Mouse (Mus musculus) CH12.LX (cell line): ENCODE results near the gene 3110040N11Rik.

Experiments used
- CTCF ChIP-seq, 2 experiments: IDR thresholded peaks in 1 of 2; conservative IDR thresholded peaks in 1 of 2; 2 replicates each; pipeline ENCODE4 v1.5.1; 2011 to 2012; ENCODE audit warnings: low read depth in 2 of 2, low read length in 2 of 2, improper control_type of control experiment in 1 of 2, inconsistent platforms in 1 of 2, mild to moderate bottlenecking in 1 of 2, moderate library complexity in 1 of 2
- E2F4 ChIP-seq: IDR thresholded peaks from 2 replicates; pipeline ENCODE4 v1.6.1; 2011; ENCODE audit warnings: low read depth, low read length, improper control_type of control experiment; ENCODE audit not compliant: insufficient replicate concordance
- EP300 ChIP-seq: IDR thresholded peaks from 2 replicates; pipeline ENCODE4 v1.6.1; 2011; ENCODE audit warnings: low read length, improper control_type of control experiment
- POLR2A ChIP-seq: IDR thresholded peaks from 2 replicates; pipeline ENCODE4 v1.6.1; 2011; ENCODE audit warnings: low read depth, mild to moderate bottlenecking, improper control_type of control experiment, low read length
- TCF12 ChIP-seq: IDR thresholded peaks from 2 replicates; pipeline ENCODE4 v1.6.1; 2014; ENCODE audit warnings: low read depth, mild to moderate bottlenecking, inconsistent platforms, low read length, improper control_type of control experiment
- ZNF384 ChIP-seq: IDR thresholded peaks from 2 replicates; pipeline ENCODE4 v1.6.1; 2012; ENCODE audit warnings: low read depth, low read length, improper control_type of control experiment, inconsistent platforms

DNA sequence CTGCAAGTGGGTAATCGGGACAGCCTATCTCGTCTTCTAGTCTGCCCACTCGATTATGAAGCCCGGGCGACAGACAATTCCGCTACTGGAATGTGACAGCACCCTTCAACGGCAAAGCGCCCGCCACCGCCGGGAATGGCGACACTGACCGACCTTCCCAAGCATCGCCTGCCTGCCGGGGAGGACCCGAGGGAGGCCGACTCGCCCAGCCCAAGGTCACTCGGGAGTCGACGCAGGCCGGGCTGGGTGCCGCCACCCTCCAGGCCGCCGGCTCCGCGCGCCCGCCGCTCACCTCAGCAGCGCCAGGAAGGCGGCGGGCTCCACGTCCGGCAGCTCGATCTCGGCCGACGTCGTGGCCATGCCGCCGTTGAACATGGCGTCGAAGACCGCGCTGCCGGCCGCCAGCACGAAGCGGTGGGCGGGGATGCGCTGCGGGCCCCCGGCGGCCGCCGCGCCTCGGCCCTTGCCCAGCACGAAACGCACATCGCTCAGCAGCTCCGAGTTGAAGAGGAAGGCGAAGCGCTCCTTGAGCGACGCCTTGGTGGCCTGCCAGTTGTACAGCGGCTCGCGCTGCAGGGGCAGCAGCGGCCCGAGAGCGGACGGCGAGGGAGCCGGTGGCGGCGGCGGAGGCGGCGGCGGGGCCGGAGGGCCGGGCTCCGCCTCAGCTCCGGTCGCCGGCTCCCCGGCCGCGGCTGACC, 39.6 kb upstream of the 3110040N11Rik start:
- TF ChIP-seq TCF12 = no peak
- no peak for TF ChIP-seq EP300
- TF ChIP-seq ZNF384 = no peak
- no peak for TF ChIP-seq E2F4
- TF ChIP-seq POLR2A = no peak
- no peak for TF ChIP-seq CTCF (conservative IDR thresholded peaks at IDR 0.05 in 1 of 2, IDR thresholded peaks at IDR 0.05 in 1 of 2; ENCODE audit: low read depth in 2 of 2, low read length in 2 of 2)
